Mouse (Mus musculus) kidney, postnatal 25 days (tissue): ENCODE measurements around the gene Ugt1a9.
"Not testable (repeated sequence)": the region's sequence is repeated elsewhere in the genome, so short reads cannot be mapped to it uniquely, and the experiment has no call there.

Source experiments
- DNase-seq, 2 experiments: peaks; one replicate each; pipeline ENCODE4 v3.0.0; 2021; ENCODE audit warnings: mixed read lengths in 2 of 2

Ugt1a9 gene

GRCm38 (mm10) chr1:88070495-88070894, at the start of gene Ugt1a9:
Ugt1a9 (plus strand) TSS chr1:88070800.
- no peak for DNase-seq

DNA sequence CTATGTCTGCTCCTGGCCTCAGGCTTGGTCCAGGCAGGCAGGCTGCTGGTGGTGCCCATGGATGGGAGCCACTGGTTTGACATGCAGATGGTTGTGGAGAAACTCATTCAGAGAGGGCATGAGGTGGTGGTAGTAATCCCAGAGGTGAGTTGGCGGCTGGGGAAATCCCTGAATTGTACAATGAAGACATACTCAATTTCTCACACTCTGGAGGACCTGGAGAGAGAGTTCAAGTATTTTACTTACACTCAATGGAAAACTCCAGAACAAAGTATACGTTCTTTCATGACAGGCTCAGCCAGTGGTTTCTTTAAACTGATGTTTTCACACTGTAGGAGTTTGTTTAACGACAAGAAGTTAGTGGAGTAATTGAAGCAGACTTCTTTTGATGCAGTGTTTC, 45.4 kb upstream of the Ugt1a9 start:
- DNase-seq = not testable (repeated sequence)

DNA sequence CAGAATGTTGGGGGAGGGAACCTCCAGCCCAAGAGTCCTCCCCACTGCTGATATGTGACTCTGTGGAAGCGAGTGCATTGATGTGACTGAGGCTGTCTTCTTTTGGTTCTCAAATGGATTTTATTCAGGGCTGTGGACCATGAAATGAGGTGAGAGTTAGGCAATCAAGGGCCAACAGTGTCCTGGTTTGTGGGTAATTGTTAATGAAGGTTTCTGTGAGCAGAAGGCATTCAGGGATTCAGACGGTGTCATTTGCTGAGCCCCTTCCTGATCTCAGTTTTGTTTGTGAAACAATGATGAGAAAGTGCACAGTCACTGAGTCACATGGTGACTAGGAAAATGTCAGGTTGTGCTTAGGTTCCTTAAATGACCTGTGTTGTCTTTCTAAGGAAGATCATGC, 27.6 kb upstream of the Ugt1a9 start:
- DNase-seq = not testable (repeated sequence)

DNA sequence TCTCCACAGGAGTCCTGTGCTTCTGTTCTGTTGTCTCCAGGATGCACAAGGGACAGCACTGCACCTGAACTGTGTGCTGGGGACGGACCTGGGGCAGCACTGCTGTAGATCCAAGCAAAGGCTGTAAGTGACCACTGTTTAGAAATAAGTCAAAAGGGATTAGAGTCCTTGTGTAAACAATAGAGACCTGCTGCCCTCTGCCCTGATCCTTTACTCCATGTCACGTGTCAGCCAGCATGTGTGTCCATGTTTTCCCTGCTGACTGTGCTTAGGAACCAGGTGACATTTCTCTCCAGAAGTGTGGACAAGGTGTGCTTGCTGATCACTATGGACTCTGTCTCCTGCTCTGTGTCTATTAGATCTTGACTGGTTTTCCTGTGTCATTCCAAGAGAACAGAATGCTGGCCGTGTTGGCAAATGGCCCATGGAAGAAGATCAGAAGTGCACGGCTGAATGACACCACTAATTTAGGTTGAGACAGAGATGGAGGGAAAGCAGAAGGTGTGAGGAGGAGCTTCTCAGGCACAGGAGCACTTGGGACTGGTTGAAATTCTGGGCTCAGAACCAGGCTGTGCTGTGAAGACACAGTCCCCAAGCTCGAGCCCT, 25.7 kb upstream of the Ugt1a9 start:
- DNase-seq = peak; percentile 42 to 49

DNA sequence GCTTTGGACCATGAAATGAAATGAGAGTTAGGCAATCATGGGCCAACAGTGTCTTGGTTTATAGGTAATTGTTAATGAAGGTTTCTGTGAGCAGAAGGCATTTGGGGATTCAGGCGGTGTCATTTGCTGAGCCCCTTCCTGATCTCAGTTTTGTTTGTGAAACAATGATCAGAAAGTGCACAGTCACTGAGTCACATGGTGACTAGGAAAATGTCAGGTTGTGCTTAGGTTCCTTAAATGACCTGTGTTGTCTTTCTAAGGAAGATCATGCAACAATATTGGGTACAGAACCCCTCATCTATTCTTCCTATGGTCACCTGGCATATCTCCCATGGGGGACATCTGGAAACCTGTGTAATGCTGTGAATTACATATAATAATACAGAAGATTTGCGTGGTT, 23.2 kb upstream of the Ugt1a9 start:
- not testable (repeated sequence) for DNase-seq

- no peak for DNase-seq
Observed at GRCm38 (mm10) chr1:88055088-88055487, 15.5 kb upstream of the Ugt1a9 start, which contains the start of gene Ugt1a10. Ugt1a10 (plus strand) TSS chr1:88055388.

- not testable (repeated sequence) for DNase-seq
Observed at GRCm38 (mm10) chr1:88066472-88067102, 4.0 kb upstream of the Ugt1a9 start.

DNA sequence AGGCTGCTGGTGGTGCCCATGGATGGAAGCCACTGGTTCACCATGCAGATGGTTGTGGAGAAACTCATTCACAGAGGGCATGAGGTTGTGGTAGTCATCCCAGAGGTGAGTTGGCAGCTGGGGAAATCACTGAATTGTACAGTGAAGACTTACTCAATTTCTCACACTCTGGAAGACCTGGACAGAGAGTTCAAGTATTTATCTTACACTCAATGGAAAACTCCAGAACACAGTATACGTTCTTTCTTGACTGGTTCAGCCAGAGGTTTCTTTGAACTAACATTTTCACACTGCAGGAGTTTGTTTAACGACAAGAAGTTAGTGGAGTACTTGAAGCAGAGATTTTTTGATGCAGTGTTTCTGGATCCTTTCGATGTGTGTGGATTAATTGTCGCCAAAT, 302 bp downstream of the Ugt1a9 start:
- no peak for DNase-seq

DNA sequence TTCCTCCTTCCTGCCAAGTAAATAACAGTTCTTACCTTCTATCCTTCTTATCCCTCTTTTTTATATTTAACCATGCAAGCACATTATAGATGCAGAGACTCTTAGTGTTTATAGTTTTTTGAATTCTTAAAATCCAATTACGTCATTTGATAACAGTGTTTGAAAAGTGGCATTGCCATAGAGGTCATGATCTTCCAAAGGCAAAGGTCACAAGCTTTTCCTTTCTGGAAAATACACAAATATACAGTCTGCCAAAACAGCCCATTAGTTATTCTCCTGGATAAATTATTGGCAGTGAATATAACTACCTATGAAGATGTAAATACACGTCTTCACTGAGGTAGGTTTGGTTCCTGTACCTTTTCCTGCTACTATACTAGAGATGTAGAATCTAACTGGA, 3.9 kb downstream of the Ugt1a9 start:
- no peak for DNase-seq

GRCm38 (mm10) chr1:88077128-88077527, 6.5 kb downstream of the Ugt1a9 start:
- no peak for DNase-seq

DNA sequence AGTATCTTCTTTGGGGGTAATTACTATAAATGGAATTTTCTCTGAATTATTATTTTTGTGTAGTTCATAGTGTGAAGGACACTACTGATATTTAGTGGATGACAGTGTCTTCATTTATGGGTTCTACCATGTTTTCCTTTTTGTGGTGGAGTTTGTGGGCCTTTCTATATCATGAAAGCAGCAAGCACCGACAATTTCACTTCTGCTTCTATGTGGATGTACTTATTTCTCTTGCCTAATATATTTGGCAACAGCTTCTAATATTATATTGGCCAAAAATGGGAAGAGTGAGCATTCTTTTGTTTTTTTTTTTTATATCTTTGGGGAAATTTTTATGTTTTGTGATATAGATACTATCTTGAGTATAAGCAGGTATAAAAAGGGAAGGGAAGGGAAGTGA, 11.1 kb downstream of the Ugt1a9 start:
- DNase-seq = no peak

- no peak for DNase-seq
Observed at GRCm38 (mm10) chr1:88086125-88086524, 15.5 kb downstream of the Ugt1a9 start.

GRCm38 (mm10) chr1:88087513-88087912, 16.9 kb downstream of the Ugt1a9 start, which contains the start of gene Ugt1a8:
Ugt1a8 (plus strand) TSS chr1:88087813.
- no peak for DNase-seq

DNA sequence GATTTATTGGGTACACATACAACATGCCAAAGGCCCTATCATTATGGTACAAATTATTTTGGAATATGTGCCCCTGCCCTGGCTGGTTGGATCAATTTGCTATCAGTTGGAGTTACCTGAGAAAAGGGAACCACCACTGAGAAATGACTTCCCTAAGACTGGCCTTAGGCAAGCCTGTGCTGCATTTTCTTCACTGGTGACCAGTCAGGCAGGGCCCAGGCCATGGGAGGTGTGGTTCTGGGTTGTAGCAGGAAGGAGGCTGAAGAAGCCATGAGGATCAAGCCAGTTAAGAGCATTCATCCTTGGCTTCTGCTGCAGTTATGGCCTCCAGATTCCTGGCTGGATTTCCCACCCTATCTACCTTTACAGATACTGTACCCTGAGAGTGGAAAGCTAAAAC, 21.7 kb downstream of the Ugt1a9 start:
- DNase-seq = no peak

- DNase-seq = peak; percentile 30 to 49
Observed at GRCm38 (mm10) chr1:88094270-88094676, 23.7 kb downstream of the Ugt1a9 start.

GRCm38 (mm10) chr1:88094941-88095492, 24.4 kb downstream of the Ugt1a9 start, which contains the start of gene Ugt1a7c:
Ugt1a7c (plus strand) TSS chr1:88095062.
- DNase-seq = peak; percentile 23 to 67

- not testable (repeated sequence) for DNase-seq
Observed at GRCm38 (mm10) chr1:88098546-88098945, 27.9 kb downstream of the Ugt1a9 start.

GRCm38 (mm10) chr1:88099691-88100090, 29.1 kb downstream of the Ugt1a9 start:
- not testable (repeated sequence) for DNase-seq

- not testable (repeated sequence) for DNase-seq
Observed at GRCm38 (mm10) chr1:88103019-88103418, 32.4 kb downstream of the Ugt1a9 start, which contains the start of gene Ugt1a6b. Ugt1a6b (plus strand) TSS chr1:88103252.

- not testable (repeated sequence) for DNase-seq
Observed at GRCm38 (mm10) chr1:88103697-88104468, 33.3 kb downstream of the Ugt1a9 start.

GRCm38 (mm10) chr1:88104667-88105430, 34.2 kb downstream of the Ugt1a9 start:
- DNase-seq = no peak

GRCm38 (mm10) chr1:88105656-88106055, 35.1 kb downstream of the Ugt1a9 start:
- DNase-seq = peak; percentile 44 to 75
